Mouse (Mus musculus) heart, embryonic 13.5 days (tissue): ENCODE data around the gene Ttll5. TPM values are rescaled to one million over a fixed set of nuclear protein-coding genes. Genes with fewer than 3 reads are reported as not detected.

Experiments used
- ATAC-seq: fragments of 200-750 bp; cut with Nextera tagmentation; 2 replicates; pipeline ENCODE4 v1.8.0; 2017; ENCODE audit warnings: moderate TSS enrichment; ENCODE audit not compliant: insufficient number of reproducible peaks, low FRiP score, low TSS enrichment; ENCODE audit errors: extremely low read depth
- H3K27ac ChIP-seq: fragments of 300-500 bp; sonication (generic); replicated peaks from 2 replicates; pipeline ENCODE4 v1.5.1; 2015; ENCODE audit warnings: moderate library complexity, mild to moderate bottlenecking, inconsistent platforms
- H3K27me3 ChIP-seq: fragments of 300-500 bp; sonication (generic); replicated peaks from 2 replicates; pipeline ENCODE4 v1.6.1; 2015; ENCODE audit warnings: mild to moderate bottlenecking, inconsistent platforms
- H3K36me3 ChIP-seq: fragments of 300-500 bp; sonication (generic); 2 replicates; pipeline ENCODE4 v1.6.1; 2015; ENCODE audit warnings: mild to moderate bottlenecking, inconsistent platforms
- H3K4me1 ChIP-seq: fragments of 300-500 bp; sonication (generic); 2 replicates; pipeline ENCODE4 v1.6.1; 2015; ENCODE audit warnings: inconsistent platforms
- H3K4me2 ChIP-seq: fragments of 300-500 bp; sonication (generic); 2 replicates; pipeline ENCODE4 v1.6.1; 2015; ENCODE audit warnings: inconsistent platforms, mild to moderate bottlenecking, moderate library complexity
- H3K4me3 ChIP-seq: fragments of 300-500 bp; sonication (generic); 2 replicates; pipeline ENCODE4 v1.5.1; 2015; ENCODE audit warnings: moderate library complexity, mild to moderate bottlenecking, inconsistent platforms
- H3K9ac ChIP-seq: fragments of 300-500 bp; sonication (generic); 2 replicates; pipeline ENCODE4 v1.6.1; 2015; ENCODE audit warnings: inconsistent platforms, mild to moderate bottlenecking, moderate library complexity
- H3K9me3 ChIP-seq: fragments of 300-500 bp; sonication (generic); 2 replicates; pipeline ENCODE4 v1.6.1; 2016; ENCODE audit warnings: inconsistent platforms
- WGBS: fragments of 180-500 bp; shearing (Covaris S2); methylation state at CpG from one replicate; pipeline ENCODE4 v1.1.7; 2015; ENCODE audit warnings: mixed read lengths; 5-methylcytosine and 5-hydroxymethylcytosine counted together
- polyA plus RNA-seq: library from polyadenylated mRNA; unstranded; fragments of >200 nt; fragmentation: Nextera tagmentation; extraction: Ambion mirVana; gene quantifications from 2 replicates; pipeline ENCODE4 v1.2.1, GENCODE M21; 2015

Gene Ttll5
- polyA plus RNA-seq, 1 experiment from 2014 or later: 10.2 TPM

DNA sequence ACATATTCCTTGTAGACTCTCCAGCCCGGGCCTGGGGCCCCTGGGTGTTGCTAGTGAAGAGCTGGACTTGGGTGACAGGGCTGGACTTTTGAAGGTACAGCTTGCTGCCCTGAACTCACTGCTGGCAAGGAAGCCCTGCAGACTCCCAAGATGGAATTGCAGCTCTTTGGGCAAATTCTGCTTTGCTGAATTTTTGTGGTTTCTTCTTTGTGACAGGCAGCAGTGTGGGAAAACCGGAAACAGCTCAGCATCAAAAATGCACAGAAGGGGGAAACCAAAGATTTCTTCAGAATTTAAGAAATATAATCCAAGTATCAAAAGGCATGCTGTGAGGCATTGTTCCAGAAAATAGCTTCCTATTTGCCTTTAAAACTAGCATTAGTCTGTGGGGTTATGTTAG, 189.7 kb downstream of the Ttll5 start:
- Histone ChIP-seq H3K4me1 (peaks cover 8% of the 10 kb centered on the region), H3K27me3 (no peaks in the 10 kb centered on the region), H3K9me3 (no peaks in the 10 kb centered on the region), H3K4me2 (no peak overlapping the region), H3K9ac (no peak overlapping the region), H3K4me3 (no peak overlapping the region), H3K36me3 (peaks cover 16% of the 10 kb centered on the region; the same call in 1 of the 2 replicates), H3K27ac (no peak overlapping the region)
- 83% methylated on average over 2 of the region's 2 CpGs for WGBS
- no peak for ATAC-seq

DNA sequence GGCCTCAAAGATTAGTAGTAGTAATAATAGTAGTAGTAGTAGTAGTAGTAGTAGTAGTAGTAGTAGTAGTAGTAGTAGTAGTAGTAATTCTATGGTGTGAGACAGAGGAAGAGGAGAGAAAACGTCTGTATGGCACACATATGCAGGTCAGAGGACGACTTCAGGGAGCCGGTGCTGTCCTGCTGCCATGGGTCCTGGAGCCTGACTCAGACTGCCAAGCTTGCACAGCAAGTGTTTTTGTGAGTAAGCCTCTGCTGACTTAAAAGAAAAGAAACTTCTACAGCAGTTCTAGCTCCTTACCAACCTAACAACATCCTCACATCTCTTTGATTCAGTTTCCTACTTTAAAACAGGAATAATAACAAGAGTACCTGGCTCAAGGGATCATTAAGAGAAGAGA, 190.2 kb downstream of the Ttll5 start:
- Histone ChIP-seq H3K36me3 (peaks cover 16% of the 10 kb centered on the region; the same call in 1 of the 2 replicates), H3K27me3 (no peaks in the 10 kb centered on the region), H3K4me1 (peaks cover 6% of the 10 kb centered on the region; the same call in 1 of the 2 replicates), H3K27ac (no peak overlapping the region), H3K9ac (no peak overlapping the region), H3K9me3 (no peaks in the 10 kb centered on the region), H3K4me3 (no peak overlapping the region), H3K4me2 (no peak overlapping the region)
- ATAC-seq: no peak
- 75% methylated on average over 3 of the region's 3 CpGs for WGBS

DNA sequence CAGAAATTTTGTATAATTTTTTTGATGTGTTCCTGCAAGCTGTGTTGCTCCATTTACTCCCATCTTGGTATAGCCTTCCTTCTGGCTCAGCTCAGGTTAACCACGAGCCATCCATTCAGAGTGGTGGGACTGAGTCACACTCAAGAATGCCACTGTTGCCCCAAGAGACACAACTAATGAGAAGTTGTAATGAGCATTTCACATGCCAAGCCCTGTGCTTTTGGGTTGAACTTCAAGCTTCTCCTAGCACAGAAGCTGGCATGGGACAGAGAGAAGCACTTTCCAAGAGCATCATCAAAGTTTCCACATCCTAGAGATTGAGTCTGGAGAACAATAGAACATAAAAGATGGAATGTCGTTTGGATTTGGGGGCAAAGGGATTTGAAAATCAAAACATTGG, 190.7 kb downstream of the Ttll5 start:
- H3K27ac ChIP-seq: no peak overlapping the region
- WGBS: 71% methylated on average over 2 of the region's 2 CpGs
- no peak for ATAC-seq
- no peak overlapping the region for H3K4me2 ChIP-seq
- H3K9me3 ChIP-seq: no peaks in the 10 kb centered on the region
- no peak overlapping the region for H3K9ac ChIP-seq
- H3K27me3 ChIP-seq: no peaks in the 10 kb centered on the region
- H3K4me3 ChIP-seq: no peak overlapping the region
- peaks cover 16% of the 10 kb centered on the region; the same call in 1 of the 2 replicates for H3K36me3 ChIP-seq
- peaks cover 7% of the 10 kb centered on the region for H3K4me1 ChIP-seq

DNA sequence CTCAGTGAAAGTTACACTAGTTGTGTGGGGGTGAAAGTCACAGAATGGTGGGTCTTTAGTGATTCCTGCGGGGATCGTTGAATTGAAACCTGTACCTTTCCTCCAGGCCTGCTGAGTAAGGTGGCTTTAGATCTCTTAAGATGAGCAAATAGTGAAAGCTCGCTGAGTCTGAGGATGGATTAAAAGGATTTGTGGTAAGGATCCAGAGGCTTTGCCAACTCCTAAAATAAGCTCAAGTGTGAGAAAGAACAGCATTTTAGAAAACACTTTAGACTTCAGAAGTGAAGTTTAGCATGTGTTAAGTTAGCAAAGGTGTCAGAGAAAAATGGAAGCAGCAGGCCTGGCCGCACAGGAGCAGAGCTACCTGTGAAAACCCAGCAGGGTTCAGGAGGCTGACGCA, 192.9 kb downstream of the Ttll5 start:
- no peak overlapping the region for H3K9ac ChIP-seq
- H3K27ac ChIP-seq: no peak overlapping the region
- H3K36me3 ChIP-seq: peaks cover 16% of the 10 kb centered on the region; the same call in 1 of the 2 replicates
- WGBS: 70% methylated on average over 5 of the region's 5 CpGs
- no peaks in the 10 kb centered on the region for H3K9me3 ChIP-seq
- no peak overlapping the region for H3K4me3 ChIP-seq
- H3K4me1 ChIP-seq: peaks cover 30% of the 10 kb centered on the region
- no peak for ATAC-seq
- no peaks in the 10 kb centered on the region for H3K27me3 ChIP-seq
- H3K4me2 ChIP-seq: no peak overlapping the region

DNA sequence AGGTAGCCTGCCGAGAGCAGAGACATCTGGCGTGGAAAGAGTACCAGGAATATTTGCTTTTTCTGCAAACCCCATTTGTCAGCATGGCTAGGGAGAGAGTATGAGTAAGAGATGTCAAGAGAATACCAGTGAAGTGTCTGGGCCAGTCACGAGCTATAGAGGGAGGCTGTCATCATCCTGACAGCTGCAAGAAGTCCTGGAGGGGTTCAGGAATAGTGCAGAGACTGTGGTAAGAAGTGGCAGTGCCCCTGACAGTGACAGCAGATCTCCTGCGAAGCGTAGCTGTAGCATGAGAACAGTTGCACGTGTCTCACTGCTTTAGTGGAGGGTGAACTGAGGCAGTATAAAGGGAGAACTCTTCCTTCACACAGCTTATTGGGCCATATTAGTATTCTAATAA, 197.1 kb downstream of the Ttll5 start:
- Histone ChIP-seq H3K9me3 (no peaks in the 10 kb centered on the region), H3K27me3 (no peaks in the 10 kb centered on the region), H3K4me1 (peaks cover 48% of the 10 kb centered on the region), H3K36me3 (0 out of 2 replicates have a peak, but pooled peaks cover 3% of the 10 kb centered on the region), H3K4me3 (no peak overlapping the region), H3K4me2 (no peak overlapping the region), H3K9ac (peak overlapping the region; percentile 0; the same call in 1 of the 2 replicates), H3K27ac (peak overlapping the region; percentile 12; the same call in 1 of the 2 replicates)
- 39% methylated on average over 6 of the region's 6 CpGs for WGBS
- no peak for ATAC-seq

DNA sequence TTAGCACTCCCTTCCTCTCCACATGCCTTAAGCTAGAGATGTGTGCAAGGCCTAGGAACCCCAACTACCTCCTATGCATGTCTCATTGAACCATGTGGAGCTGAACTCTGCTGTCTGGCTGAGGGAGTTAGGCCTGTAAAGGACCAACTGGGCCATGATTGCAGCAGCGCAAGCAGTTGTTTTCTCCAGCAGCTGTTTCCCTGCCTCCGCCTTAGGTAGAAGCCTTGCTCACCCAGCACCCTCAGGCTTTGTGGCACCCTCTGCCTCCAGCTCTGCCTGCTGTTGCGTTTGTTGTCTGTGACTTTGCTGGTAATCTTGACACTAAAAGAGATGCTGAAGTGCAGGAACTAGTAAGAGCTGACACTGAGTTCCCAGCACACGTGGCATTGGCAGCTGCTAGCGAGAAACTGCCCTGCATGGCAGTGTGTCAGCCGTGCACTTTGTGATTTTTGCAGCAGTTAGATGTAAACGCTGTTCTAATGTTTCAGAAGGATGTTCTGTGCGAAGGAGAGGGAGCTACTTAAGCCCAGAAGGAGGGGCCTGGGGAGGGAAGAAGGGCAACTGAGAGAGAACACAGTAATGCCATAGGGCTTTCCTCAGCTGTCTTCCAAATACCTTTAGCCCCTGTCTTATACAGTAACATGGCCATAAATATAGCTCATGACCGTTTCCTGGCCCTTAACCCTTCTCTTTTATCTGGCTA, 198.0 kb downstream of the Ttll5 start:
- Histone ChIP-seq H3K27me3 (no peaks in the 10 kb centered on the region), H3K36me3 (0 out of 2 replicates have a peak, but pooled peaks cover 3% of the 10 kb centered on the region), H3K4me1 (peaks cover 57% of the 10 kb centered on the region), H3K9me3 (no peaks in the 10 kb centered on the region), H3K27ac (peak overlapping the region; percentile 70), H3K4me2 (no peak overlapping the region), H3K4me3 (no peak overlapping the region), H3K9ac (no peak overlapping the region)
- ATAC-seq: no peak; the same call in 1 of the 2 replicates
- WGBS: 55% methylated on average over 9 of the region's 9 CpGs

DNA sequence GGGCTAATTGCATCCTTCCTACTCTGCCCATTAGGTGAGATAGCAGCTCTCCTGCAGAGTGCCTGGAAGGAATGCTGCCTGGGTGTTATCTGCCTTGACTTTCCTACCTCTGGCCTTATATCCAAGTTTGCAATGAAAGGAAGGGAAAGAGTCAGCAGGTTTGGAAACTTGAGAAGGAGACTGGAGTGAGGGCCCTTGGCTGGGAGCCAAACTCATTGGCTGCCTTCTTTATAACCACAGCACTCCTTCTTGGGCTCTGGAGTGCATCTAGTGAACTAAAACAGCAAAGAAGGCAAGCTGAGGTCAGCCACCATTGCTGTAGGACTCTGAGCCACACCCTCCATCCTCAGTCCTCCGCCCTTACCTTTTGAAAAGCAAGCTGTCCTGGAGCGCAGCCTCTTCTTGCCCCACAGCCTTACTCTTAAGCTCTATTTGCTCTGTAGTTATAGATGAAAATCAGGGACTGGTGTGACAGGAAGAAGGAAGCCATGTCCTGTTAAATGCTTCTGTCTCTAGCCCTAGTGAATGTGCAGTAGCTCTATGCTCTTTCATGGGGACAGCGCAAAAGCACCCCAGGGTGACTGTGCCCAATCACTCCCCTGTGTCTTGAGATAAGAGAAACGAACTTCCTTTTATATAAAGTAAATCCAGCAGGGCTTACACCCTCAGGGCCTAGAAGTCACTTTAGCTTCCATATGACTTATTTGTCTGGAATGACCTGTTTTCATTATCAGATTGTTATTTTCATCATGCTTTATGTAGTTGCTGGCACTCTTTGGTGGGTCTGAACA, 198.8 kb downstream of the Ttll5 start:
- H3K4me3 ChIP-seq: no peak overlapping the region
- 0 out of 2 replicates have a peak, but pooled peaks cover 3% of the 10 kb centered on the region for H3K36me3 ChIP-seq
- no peaks in the 10 kb centered on the region for H3K9me3 ChIP-seq
- H3K27me3 ChIP-seq: no peaks in the 10 kb centered on the region
- no peak overlapping the region for H3K4me2 ChIP-seq
- no peak for ATAC-seq
- no peak overlapping the region for H3K9ac ChIP-seq
- peaks cover 65% of the 10 kb centered on the region for H3K4me1 ChIP-seq
- 62% methylated on average over 4 of the region's 4 CpGs for WGBS
- peak overlapping the region; percentile 70 for H3K27ac ChIP-seq

DNA sequence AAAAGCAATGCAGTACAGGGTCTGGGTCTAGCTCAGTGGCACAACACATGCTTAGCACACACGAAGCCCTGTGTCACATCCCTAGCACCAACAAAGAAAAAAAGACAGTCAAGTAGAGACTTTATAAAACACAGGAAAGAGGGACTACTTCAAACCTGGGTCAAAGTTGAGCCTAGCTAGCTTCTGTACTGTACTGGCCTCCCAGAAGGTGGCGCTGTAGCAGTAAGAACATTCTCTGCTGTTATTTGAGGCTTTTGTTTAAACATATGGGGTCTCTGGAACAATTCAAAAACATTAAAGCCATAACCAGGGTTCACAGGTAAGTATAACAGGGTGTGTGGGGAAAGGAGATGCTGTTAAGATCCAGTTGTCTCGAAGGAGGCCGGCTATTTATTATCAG, 200.0 kb downstream of the Ttll5 start:
- Histone ChIP-seq H3K36me3 (0 out of 2 replicates have a peak, but pooled peaks cover 3% of the 10 kb centered on the region), H3K4me2 (no peak overlapping the region), H3K27me3 (no peaks in the 10 kb centered on the region), H3K27ac (no peak overlapping the region), H3K4me3 (no peak overlapping the region), H3K9me3 (no peaks in the 10 kb centered on the region), H3K9ac (no peak overlapping the region; the same call in 1 of the 2 replicates), H3K4me1 (peaks cover 65% of the 10 kb centered on the region)
- WGBS: 62% methylated on average over 4 of the region's 4 CpGs
- no peak for ATAC-seq

DNA sequence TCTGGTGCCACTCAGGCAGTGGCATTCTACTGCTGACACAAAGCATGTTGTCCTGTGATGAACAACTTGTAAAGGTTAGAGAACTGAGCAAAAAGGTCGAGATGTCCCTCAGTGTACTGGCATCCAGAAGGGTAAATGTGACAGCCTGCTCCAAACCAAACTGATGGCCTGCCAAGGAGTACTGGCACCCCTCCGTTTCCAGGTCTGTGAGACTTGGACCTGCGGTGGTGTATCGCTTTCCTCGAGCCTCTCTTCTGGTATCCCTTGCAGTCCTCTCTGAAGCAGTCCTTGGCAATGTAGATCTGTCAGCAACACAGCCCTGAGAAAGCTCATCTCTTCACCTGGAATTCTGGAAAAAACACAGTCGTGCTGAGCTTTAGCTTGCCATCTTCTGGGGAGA, 201.0 kb downstream of the Ttll5 start:
- ATAC-seq: no peak
- peaks cover 65% of the 10 kb centered on the region for H3K4me1 ChIP-seq
- no peak overlapping the region for H3K9ac ChIP-seq
- no peaks in the 10 kb centered on the region for H3K9me3 ChIP-seq
- WGBS: 76% methylated on average over 6 of the region's 6 CpGs
- H3K4me2 ChIP-seq: no peak overlapping the region
- H3K27me3 ChIP-seq: no peaks in the 10 kb centered on the region
- H3K36me3 ChIP-seq: 0 out of 2 replicates have a peak, but pooled peaks cover 3% of the 10 kb centered on the region
- no peak overlapping the region for H3K27ac ChIP-seq
- H3K4me3 ChIP-seq: no peak overlapping the region

DNA sequence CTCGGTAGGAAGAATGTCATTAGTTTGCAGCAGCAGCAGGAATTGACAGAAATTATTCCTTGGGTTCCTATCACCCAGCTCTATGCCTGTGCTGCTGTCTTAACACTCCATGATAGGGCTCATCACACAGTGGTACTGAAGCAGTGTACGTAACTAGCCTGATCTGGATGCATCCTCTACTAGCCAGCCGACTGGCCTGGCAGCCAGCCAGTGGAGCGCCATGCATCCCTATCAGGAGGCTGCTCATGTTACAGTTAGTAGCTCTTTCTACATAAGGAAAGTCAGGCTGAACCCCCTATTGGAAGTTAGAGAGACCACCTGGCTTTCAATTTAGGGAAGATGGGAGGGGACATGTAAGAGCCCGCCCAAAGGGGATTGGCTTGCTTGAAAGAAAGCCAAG, 202.5 kb downstream of the Ttll5 start:
- no peak overlapping the region for H3K4me2 ChIP-seq
- H3K4me1 ChIP-seq: peaks cover 57% of the 10 kb centered on the region
- peak; percentile 47; the same call in 1 of the 2 replicates for ATAC-seq
- H3K9ac ChIP-seq: no peak overlapping the region
- WGBS: 47% methylated on average over 5 of the region's 5 CpGs
- H3K27me3 ChIP-seq: no peaks in the 10 kb centered on the region
- no peak overlapping the region for H3K4me3 ChIP-seq
- 0 out of 2 replicates have a peak, but pooled peaks cover 3% of the 10 kb centered on the region for H3K36me3 ChIP-seq
- no peaks in the 10 kb centered on the region for H3K9me3 ChIP-seq
- H3K27ac ChIP-seq: no peak overlapping the region

DNA sequence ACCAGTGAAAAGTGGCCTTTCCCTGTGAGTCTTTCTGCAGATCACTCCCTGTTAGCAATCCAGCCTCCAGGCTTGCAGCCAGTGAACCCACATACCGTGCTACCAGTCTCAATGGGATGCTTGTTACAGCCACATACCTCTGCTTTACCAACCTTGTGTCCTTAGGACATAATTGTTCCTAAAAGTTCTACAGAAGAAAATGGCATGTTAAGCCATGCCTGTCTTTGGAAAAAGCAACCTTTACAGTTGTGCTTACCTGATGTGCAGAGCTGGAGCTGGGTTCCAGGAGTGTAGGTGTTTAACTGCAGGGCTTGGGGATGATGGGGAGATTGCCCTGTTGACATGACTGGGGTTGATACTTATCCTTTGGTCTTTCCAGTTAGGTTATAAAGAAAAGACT, 203.3 kb downstream of the Ttll5 start:
- Histone ChIP-seq H3K36me3 (0 out of 2 replicates have a peak, but pooled peaks cover 3% of the 10 kb centered on the region), H3K4me1 (peaks cover 57% of the 10 kb centered on the region), H3K27ac (no peak overlapping the region), H3K9ac (no peak overlapping the region), H3K9me3 (no peaks in the 10 kb centered on the region), H3K27me3 (no peaks in the 10 kb centered on the region), H3K4me2 (no peak overlapping the region), H3K4me3 (no peak overlapping the region)
- WGBS: 67% methylated on average over 1 of the region's 1 CpGs
- ATAC-seq: no peak
